Mouse (Mus musculus): ENCODE measurements around the gene Defb43. TPM values are rescaled to one million over a fixed set of nuclear protein-coding genes. Genes with fewer than 3 reads are reported as not detected.

The Defb43 gene
- polyA plus RNA-seq (2011; ENCODE audit: insufficient read depth, insufficient read length, low read depth, missing spikeins): not detected in 2 replicates

GRCm38 (mm10) chr14:63011471-63011870 lies at the start of gene Defb43:
Gene Defb43, plus strand, starts transcription at chr14:63011771.
- Histone ChIP-seq H3K9me3 (replicated peaks; ENCODE audit: control insufficient read depth, insufficient read depth, low read length, poor library complexity, severe bottlenecking) (no peaks in the 10 kb centered on the region), H3K36me3 (ENCODE audit: control insufficient read depth, insufficient read depth, low read length, poor library complexity, severe bottlenecking) (no peaks in the 10 kb centered on the region), H3K27ac (ENCODE audit: insufficient read depth, low read length) (no peak within 1 kb of the TSS), H3K4me1 (ENCODE audit: control insufficient read depth, insufficient read depth, low read length) (no peaks in the 10 kb centered on the region), H3K4me3 (ENCODE audit: low read depth, low read length) (no peak within 1 kb of the TSS), H3K27me3 (ENCODE audit: control insufficient read depth, insufficient read depth, low read length, poor library complexity, severe bottlenecking) (no peaks in the 10 kb centered on the region), H3K9ac (ENCODE audit: low read depth, poor library complexity, severe bottlenecking) (no peak within 1 kb of the TSS)
- TF ChIP-seq POLR2A (IDR thresholded peaks at IDR 0.05; ENCODE audit: insufficient read depth, low read length) (no peak), CTCF (IDR thresholded peaks at IDR 0.05; ENCODE audit: low read depth, low read length) (no peak), EP300 (IDR thresholded peaks at IDR 0.05; ENCODE audit: insufficient read depth, low read depth, low read length) (no peak)

DNA sequence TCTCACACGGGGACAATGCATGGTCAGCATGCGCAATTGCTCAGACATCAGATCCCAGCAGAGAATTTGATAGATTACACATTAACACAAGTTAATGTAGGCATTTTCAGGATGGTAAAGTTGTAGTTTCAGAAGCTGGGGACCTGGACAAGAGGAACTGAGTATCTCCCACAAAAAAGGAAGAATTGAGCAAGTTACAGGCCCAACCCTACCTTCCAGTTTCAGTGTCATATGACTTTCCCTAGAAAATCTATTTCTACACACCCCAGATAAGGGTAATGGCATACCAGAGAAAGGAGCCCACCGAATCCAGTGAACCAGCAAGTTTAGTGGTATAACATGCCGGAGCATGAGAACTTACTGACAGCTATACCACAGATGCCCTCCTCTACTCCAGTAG lies 47.9 kb upstream of the Defb43 start:
- TF ChIP-seq POLR2A (IDR thresholded peaks at IDR 0.05; ENCODE audit: insufficient read depth, low read length) (no peak), EP300 (IDR thresholded peaks at IDR 0.05; ENCODE audit: insufficient read depth, low read depth, low read length) (no peak), CTCF (IDR thresholded peaks at IDR 0.05; ENCODE audit: low read depth, low read length) (no peak)

DNA sequence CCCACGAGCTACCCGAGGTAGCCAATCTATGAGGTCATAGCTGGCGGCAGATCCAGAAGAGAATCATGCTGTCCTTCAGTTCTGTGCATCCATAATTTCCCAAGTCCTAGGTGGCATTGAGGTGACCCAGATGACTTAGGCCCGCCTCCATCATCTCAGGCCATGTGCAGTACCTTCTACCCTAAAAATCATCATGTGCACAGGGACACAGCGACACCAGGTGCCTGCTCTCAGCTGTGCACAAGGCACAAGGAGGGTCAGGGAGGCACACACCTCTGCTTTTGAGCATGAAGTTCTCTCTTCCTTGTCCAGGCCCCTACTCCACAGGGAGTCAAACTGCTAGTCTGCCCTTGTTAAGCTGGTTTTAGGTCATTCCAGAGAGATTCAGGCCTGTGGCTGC lies 46.2 kb upstream of the Defb43 start:
- Histone ChIP-seq H3K4me1 (ENCODE audit: control insufficient read depth, insufficient read depth, low read length) (no peaks in the 10 kb centered on the region), H3K27me3 (ENCODE audit: control insufficient read depth, insufficient read depth, low read length, poor library complexity, severe bottlenecking) (no peaks in the 10 kb centered on the region), H3K9ac (ENCODE audit: low read depth, poor library complexity, severe bottlenecking) (no peak overlapping the region), H3K9me3 (replicated peaks; ENCODE audit: control insufficient read depth, insufficient read depth, low read length, poor library complexity, severe bottlenecking) (no peaks in the 10 kb centered on the region), H3K36me3 (ENCODE audit: control insufficient read depth, insufficient read depth, low read length, poor library complexity, severe bottlenecking) (no peaks in the 10 kb centered on the region), H3K4me3 (ENCODE audit: low read depth, low read length) (no peak overlapping the region), H3K27ac (ENCODE audit: insufficient read depth, low read length) (no peak overlapping the region)
- TF ChIP-seq EP300 (IDR thresholded peaks at IDR 0.05; ENCODE audit: insufficient read depth, low read depth, low read length): no peak
- peak; percentile 61 for TF ChIP-seq CTCF (IDR thresholded peaks at IDR 0.05; ENCODE audit: low read depth, low read length)
- TF ChIP-seq POLR2A (IDR thresholded peaks at IDR 0.05; ENCODE audit: insufficient read depth, low read length): no peak

More for the DNA sequence above, 47.9 kb upstream of the Defb43 start:
- H3K4me3 ChIP-seq (ENCODE audit: low read depth, low read length): no peak overlapping the region
- H3K9ac ChIP-seq (ENCODE audit: low read depth, poor library complexity, severe bottlenecking): no peak overlapping the region
- no peaks in the 10 kb centered on the region for H3K27me3 ChIP-seq (ENCODE audit: control insufficient read depth, insufficient read depth, low read length, poor library complexity, severe bottlenecking)
- no peak overlapping the region for H3K27ac ChIP-seq (ENCODE audit: insufficient read depth, low read length)
- no peaks in the 10 kb centered on the region for H3K4me1 ChIP-seq (ENCODE audit: control insufficient read depth, insufficient read depth, low read length)
- no peaks in the 10 kb centered on the region for H3K36me3 ChIP-seq (ENCODE audit: control insufficient read depth, insufficient read depth, low read length, poor library complexity, severe bottlenecking)
- H3K9me3 ChIP-seq (replicated peaks; ENCODE audit: control insufficient read depth, insufficient read depth, low read length, poor library complexity, severe bottlenecking): no peaks in the 10 kb centered on the region

DNA sequence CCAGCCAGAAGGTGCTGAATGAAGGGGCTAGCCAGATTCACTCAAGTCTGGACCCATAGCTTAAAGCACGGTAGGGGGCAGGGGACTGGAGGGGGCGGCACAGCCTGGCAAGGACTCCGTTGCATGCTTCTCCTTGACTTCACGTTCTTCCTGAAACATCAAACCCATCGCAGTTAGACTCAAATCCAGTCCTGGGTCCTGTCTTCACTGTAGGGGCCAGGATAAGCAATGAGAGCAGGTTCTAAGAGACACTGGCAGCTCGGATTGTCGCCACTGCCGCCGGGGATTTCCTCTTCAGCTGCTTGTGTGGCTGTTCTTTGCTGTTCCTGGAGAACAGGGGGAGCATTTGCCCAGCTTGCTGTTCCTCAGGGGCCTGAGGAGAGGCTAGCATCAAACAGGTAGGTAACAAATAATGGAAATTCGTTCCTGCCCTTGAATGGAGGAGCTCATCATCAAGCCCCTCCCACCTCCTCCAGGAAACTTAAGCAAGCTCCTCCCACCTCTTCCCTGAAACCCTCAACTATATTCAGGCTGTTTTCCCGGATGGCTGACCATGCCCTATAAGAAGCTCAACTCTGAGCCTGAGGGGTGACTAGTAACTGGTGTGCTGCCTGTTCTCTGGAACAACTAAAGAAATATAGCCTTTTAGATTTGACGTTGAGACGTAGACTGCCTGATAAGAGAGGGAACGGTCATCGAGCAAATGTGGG lies 45.6 kb upstream of the Defb43 start:
- TF ChIP-seq POLR2A (IDR thresholded peaks at IDR 0.05; ENCODE audit: insufficient read depth, low read length): no peak
- no peak for TF ChIP-seq EP300 (IDR thresholded peaks at IDR 0.05; ENCODE audit: insufficient read depth, low read depth, low read length)
- TF ChIP-seq CTCF (IDR thresholded peaks at IDR 0.05; ENCODE audit: low read depth, low read length): no peak
- Histone ChIP-seq H3K4me1 (ENCODE audit: control insufficient read depth, insufficient read depth, low read length) (no peaks in the 10 kb centered on the region), H3K27ac (ENCODE audit: insufficient read depth, low read length) (no peak overlapping the region), H3K9ac (ENCODE audit: low read depth, poor library complexity, severe bottlenecking) (no peak overlapping the region), H3K36me3 (ENCODE audit: control insufficient read depth, insufficient read depth, low read length, poor library complexity, severe bottlenecking) (no peaks in the 10 kb centered on the region), H3K9me3 (replicated peaks; ENCODE audit: control insufficient read depth, insufficient read depth, low read length, poor library complexity, severe bottlenecking) (no peaks in the 10 kb centered on the region), H3K4me3 (ENCODE audit: low read depth, low read length) (peak overlapping the region; percentile 27), H3K27me3 (ENCODE audit: control insufficient read depth, insufficient read depth, low read length, poor library complexity, severe bottlenecking) (no peaks in the 10 kb centered on the region)

GRCm38 (mm10) chr14:62975046-62975445 lies 36.5 kb upstream of the Defb43 start:
- H3K4me1 ChIP-seq (ENCODE audit: control insufficient read depth, insufficient read depth, low read length): no peaks in the 10 kb centered on the region
- no peak overlapping the region for H3K4me3 ChIP-seq (ENCODE audit: low read depth, low read length)
- H3K27me3 ChIP-seq (ENCODE audit: control insufficient read depth, insufficient read depth, low read length, poor library complexity, severe bottlenecking): no peaks in the 10 kb centered on the region
- H3K27ac ChIP-seq (ENCODE audit: insufficient read depth, low read length): no peak overlapping the region
- no peak overlapping the region for H3K9ac ChIP-seq (ENCODE audit: low read depth, poor library complexity, severe bottlenecking)
- H3K9me3 ChIP-seq (replicated peaks; ENCODE audit: control insufficient read depth, insufficient read depth, low read length, poor library complexity, severe bottlenecking): no peaks in the 10 kb centered on the region
- H3K36me3 ChIP-seq (ENCODE audit: control insufficient read depth, insufficient read depth, low read length, poor library complexity, severe bottlenecking): no peaks in the 10 kb centered on the region
- TF ChIP-seq EP300 (IDR thresholded peaks at IDR 0.05; ENCODE audit: insufficient read depth, low read depth, low read length): no peak
- peak; percentile 63 for TF ChIP-seq CTCF (IDR thresholded peaks at IDR 0.05; ENCODE audit: low read depth, low read length)

GRCm38 (mm10) chr14:62979815-62980214 lies 31.8 kb upstream of the Defb43 start:
- Histone ChIP-seq H3K9me3 (replicated peaks; ENCODE audit: control insufficient read depth, insufficient read depth, low read length, poor library complexity, severe bottlenecking) (no peaks in the 10 kb centered on the region), H3K9ac (ENCODE audit: low read depth, poor library complexity, severe bottlenecking) (no peak overlapping the region), H3K4me3 (ENCODE audit: low read depth, low read length) (no peak overlapping the region), H3K36me3 (ENCODE audit: control insufficient read depth, insufficient read depth, low read length, poor library complexity, severe bottlenecking) (no peaks in the 10 kb centered on the region), H3K4me1 (ENCODE audit: control insufficient read depth, insufficient read depth, low read length) (no peaks in the 10 kb centered on the region), H3K27me3 (ENCODE audit: control insufficient read depth, insufficient read depth, low read length, poor library complexity, severe bottlenecking) (no peaks in the 10 kb centered on the region), H3K27ac (ENCODE audit: insufficient read depth, low read length) (no peak overlapping the region)
- TF ChIP-seq POLR2A (IDR thresholded peaks at IDR 0.05; ENCODE audit: insufficient read depth, low read length): no peak

Measured in ES-Bruce4 (cell line).